Mouse (Mus musculus): ENCODE measurements around the gene Ccno. TPM values are rescaled to one million over a fixed set of nuclear protein-coding genes. Genes with fewer than 3 reads are reported as not detected.

The Ccno gene
- total RNA-seq, 1 experiment = 10.8 TPM

DNA sequence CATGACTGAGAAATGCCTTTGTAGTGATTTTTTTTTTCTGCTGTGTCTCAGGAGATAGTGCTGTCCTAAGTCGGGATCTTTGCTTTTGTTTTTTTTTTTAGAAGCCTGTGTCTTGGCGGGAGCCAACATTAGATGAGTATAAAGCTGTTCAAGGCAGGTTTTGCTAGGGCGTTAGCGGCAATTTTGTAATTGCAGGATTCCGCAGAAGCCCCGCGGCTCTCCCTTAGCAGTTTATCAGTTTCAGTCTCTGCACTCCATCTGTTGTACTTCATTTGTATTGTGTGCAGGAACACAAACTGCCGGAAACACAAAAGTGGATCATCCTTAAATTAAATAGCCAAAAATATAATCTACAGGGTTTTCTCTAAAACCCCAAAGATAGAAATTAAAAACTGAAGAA lies 33.5 kb upstream of the Ccno start:
- no peak overlapping the region for H3K4me3 ChIP-seq (ENCODE audit: insufficient read depth in 1 of 2, low read depth in 1 of 2, low read length in 2 of 2, poor library complexity in 1 of 2, severe bottlenecking in 1 of 2)
- peaks cover 16% of the 10 kb centered on the region for H3K36me3 ChIP-seq (ENCODE audit: control insufficient read depth, insufficient read depth, low read length, poor library complexity, severe bottlenecking)
- no peaks in the 10 kb centered on the region for H3K4me1 ChIP-seq (ENCODE audit: control insufficient read depth in 2 of 2, insufficient read depth in 2 of 2, low read length in 2 of 2, poor library complexity in 1 of 2)
- no peak overlapping the region for H3K27ac ChIP-seq (ENCODE audit: insufficient read depth, low read depth, low read length, poor library complexity, severe bottlenecking)
- H3K9me3 ChIP-seq (ENCODE audit: control insufficient read depth, insufficient read depth, low read depth, low read length) = no peaks in the 10 kb centered on the region
- no peak overlapping the region for H3K9ac ChIP-seq (ENCODE audit: insufficient read depth, low read depth, low read length, poor library complexity, severe bottlenecking)
- TF ChIP-seq ZNF384 (IDR thresholded peaks at IDR 0.05; ENCODE audit: low read depth, low read length) = no peak
- TF ChIP-seq CHD2 (IDR thresholded peaks at IDR 0.05; ENCODE audit: low read depth, low read length) = no peak
- no peak for TF ChIP-seq ZC3H11A (IDR thresholded peaks at IDR 0.05; ENCODE audit: borderline replicate concordance, low read depth, low read length)
- TF ChIP-seq HCFC1 (IDR thresholded peaks at IDR 0.05; ENCODE audit: borderline replicate concordance, insufficient read depth, low read length) = no peak
- no peak for TF ChIP-seq MAFK (IDR thresholded peaks at IDR 0.05; ENCODE audit: insufficient read depth, low read depth, low read length)
- in situ Hi-C loops (cut with MboI; ENCODE audit: low sequenced_read_pairs in 2 of 2, unreplicated experiment in 2 of 2) = no loop called here
- no peak for DNase-seq (ENCODE audit: low read depth, low spot score)

DNA sequence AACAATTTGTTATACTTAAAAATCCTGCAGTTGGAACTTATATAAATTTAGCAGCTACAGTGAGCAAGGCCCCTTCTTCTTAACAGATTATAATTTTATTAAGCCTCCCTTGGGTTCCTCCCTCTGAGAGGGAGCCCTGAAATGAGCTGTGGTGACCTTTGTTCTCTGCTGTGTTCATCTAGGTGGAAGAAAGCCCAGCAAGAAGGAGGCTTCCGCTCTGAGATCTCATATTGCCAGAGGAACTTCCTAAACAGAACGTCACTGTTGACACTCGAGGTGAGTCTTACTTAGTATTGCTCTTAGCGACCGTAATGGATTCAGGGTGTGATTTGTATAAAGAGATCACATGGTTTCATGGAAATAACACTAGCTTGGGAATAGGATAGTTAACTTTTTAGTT lies 24.5 kb upstream of the Ccno start:
- no peak for DNase-seq (ENCODE audit: low read depth, low spot score)
- Histone ChIP-seq H3K4me3 (ENCODE audit: insufficient read depth in 1 of 2, low read depth in 1 of 2, low read length in 2 of 2, poor library complexity in 1 of 2, severe bottlenecking in 1 of 2) (no peak overlapping the region), H3K4me1 (ENCODE audit: control insufficient read depth in 2 of 2, insufficient read depth in 2 of 2, low read length in 2 of 2, poor library complexity in 1 of 2) (no peaks in the 10 kb centered on the region), H3K27ac (ENCODE audit: insufficient read depth, low read depth, low read length, poor library complexity, severe bottlenecking) (no peak overlapping the region), H3K9ac (ENCODE audit: insufficient read depth, low read depth, low read length, poor library complexity, severe bottlenecking) (no peak overlapping the region), H3K36me3 (ENCODE audit: control insufficient read depth, insufficient read depth, low read length, poor library complexity, severe bottlenecking) (peaks cover 17% of the 10 kb centered on the region), H3K9me3 (ENCODE audit: control insufficient read depth, insufficient read depth, low read depth, low read length) (no peaks in the 10 kb centered on the region)
- TF ChIP-seq ZC3H11A (IDR thresholded peaks at IDR 0.05; ENCODE audit: borderline replicate concordance, low read depth, low read length) = no peak
- no peak for TF ChIP-seq CHD2 (IDR thresholded peaks at IDR 0.05; ENCODE audit: low read depth, low read length)
- TF ChIP-seq HCFC1 (IDR thresholded peaks at IDR 0.05; ENCODE audit: borderline replicate concordance, insufficient read depth, low read length) = no peak
- TF ChIP-seq MAFK (IDR thresholded peaks at IDR 0.05; ENCODE audit: insufficient read depth, low read depth, low read length) = no peak
- no peak for TF ChIP-seq ZNF384 (IDR thresholded peaks at IDR 0.05; ENCODE audit: low read depth, low read length)
- in situ Hi-C loops (cut with MboI; ENCODE audit: low sequenced_read_pairs in 2 of 2, unreplicated experiment in 2 of 2) = no loop called here

DNA sequence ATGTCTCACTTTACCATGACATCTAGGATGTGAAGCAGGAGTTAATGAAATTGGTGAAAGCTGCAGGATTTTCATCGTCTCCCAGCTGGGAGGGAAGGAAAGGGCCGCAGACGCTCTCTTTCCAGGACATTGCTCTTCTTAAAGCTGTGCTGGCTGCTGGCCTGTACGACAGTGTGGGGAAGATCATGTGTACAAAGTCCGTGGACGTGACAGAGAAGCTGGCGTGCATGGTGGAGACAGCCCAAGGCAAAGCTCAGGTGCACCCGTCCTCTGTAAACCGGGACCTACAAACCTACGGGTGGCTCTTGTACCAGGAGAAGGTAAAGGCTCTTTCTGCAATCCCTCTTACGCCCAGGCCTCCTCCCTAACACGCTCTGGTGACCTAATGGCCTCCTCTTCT lies 23.2 kb upstream of the Ccno start:
- TF ChIP-seq CHD2 (IDR thresholded peaks at IDR 0.05; ENCODE audit: low read depth, low read length) = no peak
- TF ChIP-seq HCFC1 (IDR thresholded peaks at IDR 0.05; ENCODE audit: borderline replicate concordance, insufficient read depth, low read length) = no peak
- TF ChIP-seq MAFK (IDR thresholded peaks at IDR 0.05; ENCODE audit: insufficient read depth, low read depth, low read length) = no peak
- no peak for TF ChIP-seq ZC3H11A (IDR thresholded peaks at IDR 0.05; ENCODE audit: borderline replicate concordance, low read depth, low read length)
- no peak for TF ChIP-seq ZNF384 (IDR thresholded peaks at IDR 0.05; ENCODE audit: low read depth, low read length)
- no peak for DNase-seq (ENCODE audit: low read depth, low spot score)
- Histone ChIP-seq H3K9me3 (ENCODE audit: control insufficient read depth, insufficient read depth, low read depth, low read length) (no peaks in the 10 kb centered on the region), H3K9ac (ENCODE audit: insufficient read depth, low read depth, low read length, poor library complexity, severe bottlenecking) (no peak overlapping the region), H3K4me1 (ENCODE audit: control insufficient read depth in 2 of 2, insufficient read depth in 2 of 2, low read length in 2 of 2, poor library complexity in 1 of 2) (no peaks in the 10 kb centered on the region), H3K4me3 (ENCODE audit: insufficient read depth in 1 of 2, low read depth in 1 of 2, low read length in 2 of 2, poor library complexity in 1 of 2, severe bottlenecking in 1 of 2) (no peak overlapping the region), H3K27ac (ENCODE audit: insufficient read depth, low read depth, low read length, poor library complexity, severe bottlenecking) (no peak overlapping the region), H3K36me3 (ENCODE audit: control insufficient read depth, insufficient read depth, low read length, poor library complexity, severe bottlenecking) (peaks cover 14% of the 10 kb centered on the region)
- in situ Hi-C loops (cut with MboI; ENCODE audit: low sequenced_read_pairs in 2 of 2, unreplicated experiment in 2 of 2) = no loop called here

DNA sequence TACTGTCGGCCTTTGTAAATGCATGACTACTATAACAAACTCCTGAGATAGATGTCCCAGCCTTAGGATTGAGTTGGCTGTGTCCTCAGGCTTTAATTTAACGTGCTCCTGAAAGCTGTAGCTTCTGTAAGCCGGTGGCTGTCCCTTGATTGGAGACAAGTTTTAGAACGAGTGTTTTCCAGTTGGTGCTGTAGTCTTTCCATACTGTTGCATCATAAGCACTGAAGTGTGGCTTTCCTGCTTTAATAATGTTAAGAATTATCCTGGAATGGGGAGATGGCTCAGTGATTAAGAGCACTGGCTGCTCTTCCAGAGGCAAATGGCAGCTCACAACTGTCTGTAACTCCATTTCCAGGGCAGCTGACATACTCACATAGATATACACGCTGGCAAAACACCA lies 20.3 kb upstream of the Ccno start:
- in situ Hi-C loops (cut with MboI; ENCODE audit: low sequenced_read_pairs in 2 of 2, unreplicated experiment in 2 of 2) = no loop called here
- Histone ChIP-seq H3K36me3 (ENCODE audit: control insufficient read depth, insufficient read depth, low read length, poor library complexity, severe bottlenecking) (peaks cover 8% of the 10 kb centered on the region), H3K27ac (ENCODE audit: insufficient read depth, low read depth, low read length, poor library complexity, severe bottlenecking) (no peak overlapping the region), H3K9ac (ENCODE audit: insufficient read depth, low read depth, low read length, poor library complexity, severe bottlenecking) (no peak overlapping the region), H3K4me1 (ENCODE audit: control insufficient read depth in 2 of 2, insufficient read depth in 2 of 2, low read length in 2 of 2, poor library complexity in 1 of 2) (peaks cover 0 to 3% of the 10 kb centered on the region in 2 experiments; a peak in 1 of 4 replicates), H3K9me3 (ENCODE audit: control insufficient read depth, insufficient read depth, low read depth, low read length) (no peaks in the 10 kb centered on the region), H3K4me3 (ENCODE audit: insufficient read depth in 1 of 2, low read depth in 1 of 2, low read length in 2 of 2, poor library complexity in 1 of 2, severe bottlenecking in 1 of 2) (no peak overlapping the region)
- no peak for DNase-seq (ENCODE audit: low read depth, low spot score)
- TF ChIP-seq MAFK (IDR thresholded peaks at IDR 0.05; ENCODE audit: insufficient read depth, low read depth, low read length) = no peak
- no peak for TF ChIP-seq ZNF384 (IDR thresholded peaks at IDR 0.05; ENCODE audit: low read depth, low read length)
- no peak for TF ChIP-seq CHD2 (IDR thresholded peaks at IDR 0.05; ENCODE audit: low read depth, low read length)
- no peak for TF ChIP-seq ZC3H11A (IDR thresholded peaks at IDR 0.05; ENCODE audit: borderline replicate concordance, low read depth, low read length)
- no peak for TF ChIP-seq HCFC1 (IDR thresholded peaks at IDR 0.05; ENCODE audit: borderline replicate concordance, insufficient read depth, low read length)

DNA sequence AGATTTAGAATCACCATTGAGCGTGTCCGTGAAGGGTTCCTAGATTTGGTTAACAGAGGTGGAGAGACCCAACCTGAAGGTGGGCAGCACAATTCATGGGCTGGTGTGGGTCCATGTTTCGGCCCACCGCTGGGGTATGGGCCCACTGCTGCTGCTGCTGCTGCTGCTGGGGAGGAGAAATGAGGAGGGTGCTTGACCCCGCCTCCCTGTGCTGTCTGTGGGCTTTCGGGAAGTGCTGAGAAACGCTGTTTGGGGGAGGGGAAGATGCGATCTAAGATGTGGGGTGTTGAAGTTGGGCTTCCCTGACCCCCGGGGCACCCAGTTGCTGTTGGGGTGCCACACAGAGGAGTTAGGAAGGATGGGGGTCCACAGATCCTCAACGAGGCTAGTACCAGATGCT lies 10.9 kb upstream of the Ccno start:
- in situ Hi-C loops (cut with MboI; ENCODE audit: low sequenced_read_pairs in 2 of 2, unreplicated experiment in 2 of 2) = no loop called here
- Histone ChIP-seq H3K27ac (ENCODE audit: insufficient read depth, low read depth, low read length, poor library complexity, severe bottlenecking) (no peak overlapping the region), H3K9me3 (ENCODE audit: control insufficient read depth, insufficient read depth, low read depth, low read length) (no peaks in the 10 kb centered on the region), H3K4me3 (ENCODE audit: insufficient read depth in 1 of 2, low read depth in 1 of 2, low read length in 2 of 2, poor library complexity in 1 of 2, severe bottlenecking in 1 of 2) (peak overlapping the region in 1 of 2 experiments; percentile 21; a peak in 1 of 4 replicates), H3K36me3 (ENCODE audit: control insufficient read depth, insufficient read depth, low read length, poor library complexity, severe bottlenecking) (no peaks in the 10 kb centered on the region), H3K9ac (ENCODE audit: insufficient read depth, low read depth, low read length, poor library complexity, severe bottlenecking) (peak overlapping the region; percentile 15; the same call in 1 of the 2 replicates), H3K4me1 (ENCODE audit: control insufficient read depth in 2 of 2, insufficient read depth in 2 of 2, low read length in 2 of 2, poor library complexity in 1 of 2) (peaks cover 2 to 5% of the 10 kb centered on the region in 2 experiments; a peak in 3 of 4 replicates)
- DNase-seq (ENCODE audit: low read depth, low spot score) = no peak
- TF ChIP-seq CHD2 (IDR thresholded peaks at IDR 0.05; ENCODE audit: low read depth, low read length) (no peak), ZC3H11A (IDR thresholded peaks at IDR 0.05; ENCODE audit: borderline replicate concordance, low read depth, low read length) (no peak), ZNF384 (IDR thresholded peaks at IDR 0.05; ENCODE audit: low read depth, low read length) (no peak), MAFK (IDR thresholded peaks at IDR 0.05; ENCODE audit: insufficient read depth, low read depth, low read length) (no peak), HCFC1 (IDR thresholded peaks at IDR 0.05; ENCODE audit: borderline replicate concordance, insufficient read depth, low read length) (no peak)

Data from ES-E14 (cell line).